Mouse (Mus musculus): ENCODE results near the gene Sord.

- TF ChIP-seq CTCF (IDR thresholded peaks at IDR 0.05; ENCODE audit: low read depth) = peak; percentile 74
- no peak for TF ChIP-seq EP300 (IDR thresholded peaks at IDR 0.05; ENCODE audit: low read depth)
These were observed 68.2 kb downstream of the Sord start for GRCm38 (mm10) chr2:122302574-122303241.
